Mouse (Mus musculus): ENCODE data around the gene Dnah17.

Dnah17 gene

GRCm38 (mm10) chr11:118076929-118077328 is 53.5 kb downstream of the Dnah17 start:
- TF ChIP-seq CTCF (conservative IDR thresholded peaks at IDR 0.05; ENCODE audit: low read length) (no peak), NANOG (IDR thresholded peaks at IDR 0.05; ENCODE audit: borderline replicate concordance, low read length) (no peak), POU5F1 (IDR thresholded peaks at IDR 0.05; ENCODE audit: borderline replicate concordance, low read length) (no peak)
- Histone ChIP-seq H3K4me1 (replicated peaks; ENCODE audit: low read depth, low read length) (peaks cover 73% of the 10 kb centered on the region), H3K9me3 (ENCODE audit: low read length) (no peaks in the 10 kb centered on the region), H3K27me3 (ENCODE audit: insufficient read depth, low read length) (peaks cover 24% of the 10 kb centered on the region), H3K4me3 (replicated peaks; ENCODE audit: low read length) (no peak overlapping the region), H3K36me3 (ENCODE audit: insufficient read depth, low read length) (no peaks in the 10 kb centered on the region)

GRCm38 (mm10) chr11:118075035-118075522 is 55.4 kb downstream of the Dnah17 start:
- no peak for TF ChIP-seq NANOG (IDR thresholded peaks at IDR 0.05; ENCODE audit: borderline replicate concordance, low read length)
- TF ChIP-seq CTCF (conservative IDR thresholded peaks at IDR 0.05; ENCODE audit: low read length) = no peak
- no peak for TF ChIP-seq POU5F1 (IDR thresholded peaks at IDR 0.05; ENCODE audit: borderline replicate concordance, low read length)
- Histone ChIP-seq H3K4me1 (replicated peaks; ENCODE audit: low read depth, low read length) (peaks cover 69% of the 10 kb centered on the region), H3K9me3 (ENCODE audit: low read length) (no peaks in the 10 kb centered on the region), H3K27me3 (ENCODE audit: insufficient read depth, low read length) (peaks cover 30% of the 10 kb centered on the region), H3K4me3 (replicated peaks; ENCODE audit: low read length) (no peak overlapping the region), H3K36me3 (ENCODE audit: insufficient read depth, low read length) (no peaks in the 10 kb centered on the region)

- TF ChIP-seq CTCF (conservative IDR thresholded peaks at IDR 0.05; ENCODE audit: low read length) (no peak), POU5F1 (IDR thresholded peaks at IDR 0.05; ENCODE audit: borderline replicate concordance, low read length) (no peak), NANOG (IDR thresholded peaks at IDR 0.05; ENCODE audit: borderline replicate concordance, low read length) (no peak)
- H3K4me1 ChIP-seq (replicated peaks; ENCODE audit: low read depth, low read length) = peaks cover 73% of the 10 kb centered on the region
- no peaks in the 10 kb centered on the region for H3K9me3 ChIP-seq (ENCODE audit: low read length)
- no peaks in the 10 kb centered on the region for H3K36me3 ChIP-seq (ENCODE audit: insufficient read depth, low read length)
- H3K4me3 ChIP-seq (replicated peaks; ENCODE audit: low read length) = peak overlapping the region; percentile 43; the same call in 1 of the 2 replicates
- peaks cover 31% of the 10 kb centered on the region for H3K27me3 ChIP-seq (ENCODE audit: insufficient read depth, low read length)
These were observed 59.1 kb downstream of the Dnah17 start for GRCm38 (mm10) chr11:118071227-118071912.

GRCm38 (mm10) chr11:118068812-118069332 is 61.6 kb downstream of the Dnah17 start:
- Histone ChIP-seq H3K4me1 (replicated peaks; ENCODE audit: low read depth, low read length) (peaks cover 75% of the 10 kb centered on the region), H3K27me3 (ENCODE audit: insufficient read depth, low read length) (peaks cover 31% of the 10 kb centered on the region), H3K36me3 (ENCODE audit: insufficient read depth, low read length) (no peaks in the 10 kb centered on the region), H3K9me3 (ENCODE audit: low read length) (no peaks in the 10 kb centered on the region), H3K4me3 (replicated peaks; ENCODE audit: low read length) (no peak overlapping the region)
- TF ChIP-seq POU5F1 (IDR thresholded peaks at IDR 0.05; ENCODE audit: borderline replicate concordance, low read length) (no peak), CTCF (conservative IDR thresholded peaks at IDR 0.05; ENCODE audit: low read length) (no peak), NANOG (IDR thresholded peaks at IDR 0.05; ENCODE audit: borderline replicate concordance, low read length) (no peak)

DNA sequence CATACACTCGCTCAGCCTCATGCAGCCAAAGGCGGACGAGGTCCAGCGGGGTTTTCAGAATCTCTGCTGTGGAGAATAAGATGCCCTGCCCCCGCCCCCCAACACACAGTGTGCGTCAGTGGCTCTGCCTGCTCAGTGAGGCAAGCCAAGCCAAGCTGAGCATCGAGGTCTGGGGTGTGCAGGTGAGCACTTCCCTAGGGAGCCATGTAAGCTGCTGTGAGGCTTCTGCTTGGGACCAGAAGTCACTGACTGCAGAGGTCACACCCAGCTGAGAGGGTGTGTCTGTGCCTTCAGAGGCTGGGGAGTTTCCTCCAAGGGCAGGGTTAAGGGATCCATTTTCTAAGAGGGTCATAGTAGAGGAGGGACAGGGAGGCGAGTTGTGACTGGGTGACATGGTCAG is 62.8 kb downstream of the Dnah17 start:
- H3K27me3 ChIP-seq (ENCODE audit: insufficient read depth, low read length) = peaks cover 24% of the 10 kb centered on the region
- no peak for TF ChIP-seq POU5F1 (IDR thresholded peaks at IDR 0.05; ENCODE audit: borderline replicate concordance, low read length)
- no peak for TF ChIP-seq NANOG (IDR thresholded peaks at IDR 0.05; ENCODE audit: borderline replicate concordance, low read length)
- no peak for TF ChIP-seq CTCF (conservative IDR thresholded peaks at IDR 0.05; ENCODE audit: low read length)

GRCm38 (mm10) chr11:118060038-118060437 is 70.4 kb downstream of the Dnah17 start:
- Histone ChIP-seq H3K4me3 (replicated peaks; ENCODE audit: low read length) (no peak overlapping the region), H3K27me3 (ENCODE audit: insufficient read depth, low read length) (peaks cover 19% of the 10 kb centered on the region), H3K4me1 (replicated peaks; ENCODE audit: low read depth, low read length) (peaks cover 54% of the 10 kb centered on the region), H3K36me3 (ENCODE audit: insufficient read depth, low read length) (no peaks in the 10 kb centered on the region), H3K9me3 (ENCODE audit: low read length) (no peaks in the 10 kb centered on the region)
- TF ChIP-seq POU5F1 (IDR thresholded peaks at IDR 0.05; ENCODE audit: borderline replicate concordance, low read length) = no peak
- TF ChIP-seq NANOG (IDR thresholded peaks at IDR 0.05; ENCODE audit: borderline replicate concordance, low read length) = no peak
- no peak for TF ChIP-seq CTCF (conservative IDR thresholded peaks at IDR 0.05; ENCODE audit: low read length)

More for the DNA sequence above, 62.8 kb downstream of the Dnah17 start:
- Histone ChIP-seq H3K36me3 (ENCODE audit: insufficient read depth, low read length) (no peaks in the 10 kb centered on the region), H3K4me1 (replicated peaks; ENCODE audit: low read depth, low read length) (peaks cover 73% of the 10 kb centered on the region), H3K4me3 (replicated peaks; ENCODE audit: low read length) (no peak overlapping the region), H3K9me3 (ENCODE audit: low read length) (no peaks in the 10 kb centered on the region)

DNA sequence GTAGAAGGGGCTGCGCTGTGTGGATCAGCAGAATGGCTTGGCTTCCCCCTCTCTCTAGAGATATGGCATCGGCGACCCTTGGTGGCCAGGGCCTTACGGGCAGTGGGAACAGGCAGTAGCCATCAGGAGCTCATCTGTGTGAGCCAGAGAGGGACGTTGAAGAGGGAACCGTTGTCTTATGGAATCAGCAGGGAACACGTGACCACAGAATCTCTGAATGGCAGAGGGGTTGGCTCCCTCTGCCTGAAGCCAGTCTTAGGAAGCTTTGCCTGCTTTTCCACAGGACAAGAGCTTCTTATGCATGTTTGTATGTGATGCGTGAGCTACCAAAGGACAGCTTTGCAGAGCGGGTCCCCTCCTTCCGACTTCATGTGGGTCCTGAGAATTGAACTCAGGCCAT is 71.6 kb downstream of the Dnah17 start:
- Histone ChIP-seq H3K27me3 (ENCODE audit: insufficient read depth, low read length) (peaks cover 21% of the 10 kb centered on the region), H3K36me3 (ENCODE audit: insufficient read depth, low read length) (no peaks in the 10 kb centered on the region), H3K4me3 (replicated peaks; ENCODE audit: low read length) (no peak overlapping the region), H3K4me1 (replicated peaks; ENCODE audit: low read depth, low read length) (peaks cover 57% of the 10 kb centered on the region), H3K9me3 (ENCODE audit: low read length) (no peaks in the 10 kb centered on the region)
- no peak for TF ChIP-seq CTCF (conservative IDR thresholded peaks at IDR 0.05; ENCODE audit: low read length)
- no peak for TF ChIP-seq NANOG (IDR thresholded peaks at IDR 0.05; ENCODE audit: borderline replicate concordance, low read length)
- no peak for TF ChIP-seq POU5F1 (IDR thresholded peaks at IDR 0.05; ENCODE audit: borderline replicate concordance, low read length)

DNA sequence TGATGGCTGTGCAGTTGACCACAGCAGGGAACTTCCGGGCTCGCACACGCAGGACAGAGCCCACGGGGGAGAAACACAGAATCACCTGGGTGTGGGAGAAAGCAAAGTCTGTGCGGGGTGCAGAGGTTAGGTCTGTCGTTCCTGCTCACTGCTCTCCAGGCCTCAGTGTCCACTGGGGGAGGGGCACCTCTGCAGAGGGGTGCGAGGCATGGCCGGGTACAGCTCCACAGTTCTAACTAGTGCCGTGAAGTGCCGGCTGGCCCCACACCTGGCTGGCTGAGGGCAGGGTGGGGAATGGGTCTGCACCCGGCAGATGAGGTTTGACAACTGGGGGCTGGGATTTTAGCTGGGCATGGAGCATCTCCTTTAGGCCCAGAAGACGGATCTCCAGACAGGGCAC is 72.1 kb downstream of the Dnah17 start:
- TF ChIP-seq CTCF (conservative IDR thresholded peaks at IDR 0.05; ENCODE audit: low read length) (no peak), POU5F1 (IDR thresholded peaks at IDR 0.05; ENCODE audit: borderline replicate concordance, low read length) (no peak), NANOG (IDR thresholded peaks at IDR 0.05; ENCODE audit: borderline replicate concordance, low read length) (no peak)
- H3K27me3 ChIP-seq (ENCODE audit: insufficient read depth, low read length) = peaks cover 21% of the 10 kb centered on the region
- H3K36me3 ChIP-seq (ENCODE audit: insufficient read depth, low read length) = no peaks in the 10 kb centered on the region

More for the DNA sequence above, 72.1 kb downstream of the Dnah17 start:
- Histone ChIP-seq H3K4me3 (replicated peaks; ENCODE audit: low read length) (no peak overlapping the region), H3K9me3 (ENCODE audit: low read length) (no peaks in the 10 kb centered on the region), H3K4me1 (replicated peaks; ENCODE audit: low read depth, low read length) (peaks cover 54% of the 10 kb centered on the region)
